Mouse (Mus musculus) heart, adult 18-20 months (tissue): ENCODE results near the gene Cish. TPM values are rescaled to one million over a fixed set of nuclear protein-coding genes. Genes with fewer than 3 reads are reported as not detected.
"Not testable (repeated sequence)": the region's sequence is repeated elsewhere in the genome, so short reads cannot be mapped to it uniquely, and the experiment has no call there.

Experiments used
- DNase-seq, 2 experiments: peaks; one replicate each; pipeline ENCODE4 v3.0.0; 2021 to 2022; ENCODE audit warnings: mixed read lengths in 1 of 2
- total RNA-seq, 2 experiments: library from RNA; stranded (reverse); gene quantifications; 2 replicates each; pipeline ENCODE4 v1.2.3; 2021

The Cish gene
- total RNA-seq, 2 experiments from 2014 or later: 120 to 131 TPM

GRCm38 (mm10) chr9:107298876-107299275 lies 3.0 kb downstream of the Cish start:
- no peak for DNase-seq

- peak; percentile 68 for DNase-seq
Measured at GRCm38 (mm10) chr9:107299783-107300182, 4.0 kb downstream of the Cish start.

GRCm38 (mm10) chr9:107300224-107300973 lies 4.6 kb downstream of the Cish start:
- DNase-seq: no peak

- DNase-seq: peak in 1 of 2 experiments; percentile 34
Measured at GRCm38 (mm10) chr9:107301554-107302331, 5.9 kb downstream of the Cish start.

GRCm38 (mm10) chr9:107302592-107302991 lies 6.8 kb downstream of the Cish start:
- no peak for DNase-seq

GRCm38 (mm10) chr9:107303121-107303820 lies 7.4 kb downstream of the Cish start:
- DNase-seq: peak in 1 of 2 experiments; percentile 35

GRCm38 (mm10) chr9:107303900-107304299 lies 8.1 kb downstream of the Cish start:
- DNase-seq: no peak

- no peak for DNase-seq
Measured at GRCm38 (mm10) chr9:107304383-107304782, 8.6 kb downstream of the Cish start.

GRCm38 (mm10) chr9:107305012-107305411 lies 9.2 kb downstream of the Cish start:
- DNase-seq: no peak

GRCm38 (mm10) chr9:107305601-107306542 lies 10.0 kb downstream of the Cish start:
- no peak for DNase-seq

- not testable (repeated sequence) for DNase-seq
Measured at GRCm38 (mm10) chr9:107306673-107307072, 10.8 kb downstream of the Cish start.

GRCm38 (mm10) chr9:107307099-107307872 lies 11.5 kb downstream of the Cish start:
- DNase-seq: peak in 1 of 2 experiments; percentile 64

- peak; percentile 89 to 91 for DNase-seq
Measured at GRCm38 (mm10) chr9:107307886-107308285, 12.1 kb downstream of the Cish start.

GRCm38 (mm10) chr9:107308346-107309000 lies 12.6 kb downstream of the Cish start:
- no peak for DNase-seq

GRCm38 (mm10) chr9:107309171-107309570 lies 13.3 kb downstream of the Cish start:
- DNase-seq: no peak

GRCm38 (mm10) chr9:107309600-107309999 lies 13.8 kb downstream of the Cish start:
- no peak for DNase-seq

GRCm38 (mm10) chr9:107312811-107313584 lies 17.2 kb downstream of the Cish start:
- no peak for DNase-seq

- DNase-seq: no peak
Measured at GRCm38 (mm10) chr9:107313926-107314325, 18.1 kb downstream of the Cish start.

- DNase-seq: peak; percentile 53 to 67
Measured at GRCm38 (mm10) chr9:107315791-107316190, 20.0 kb downstream of the Cish start.
